Mouse (Mus musculus) lung, postnatal 14 days (tissue): ENCODE results near the gene St3gal3.
A peak's percentile ranks its signal among the peaks of the same experiment; 100 is the strongest.

ENCODE experiments used
- DNase-seq: peaks from one replicate; pipeline ENCODE4 v3.0.0; 2021

The St3gal3 gene

GRCm38 (mm10) chr4:117980161-117980560, 154.6 kb downstream of the St3gal3 start:
- no peak for DNase-seq

GRCm38 (mm10) chr4:117979181-117979580, 155.5 kb downstream of the St3gal3 start:
- DNase-seq, result no peak

- DNase-seq, result no peak
These were observed 156.4 kb downstream of the St3gal3 start for GRCm38 (mm10) chr4:117978282-117978681.

GRCm38 (mm10) chr4:117977841-117978240, 156.9 kb downstream of the St3gal3 start:
- DNase-seq, result no peak

GRCm38 (mm10) chr4:117977371-117977770, 157.3 kb downstream of the St3gal3 start:
- DNase-seq, result no peak

- DNase-seq, result no peak
These were observed 158.9 kb downstream of the St3gal3 start for GRCm38 (mm10) chr4:117975820-117976219.

- peak; percentile 17 for DNase-seq
These were observed 160.0 kb downstream of the St3gal3 start for GRCm38 (mm10) chr4:117974719-117975118.

GRCm38 (mm10) chr4:117972999-117973398, 161.7 kb downstream of the St3gal3 start:
- no peak for DNase-seq

GRCm38 (mm10) chr4:117964346-117965025, 170.2 kb downstream of the St3gal3 start:
- no peak for DNase-seq

GRCm38 (mm10) chr4:117957492-117957891, 177.2 kb downstream of the St3gal3 start:
- no peak for DNase-seq

GRCm38 (mm10) chr4:117947493-117947892, 187.2 kb downstream of the St3gal3 start:
- no peak for DNase-seq

- DNase-seq, result no peak
These were observed 187.9 kb downstream of the St3gal3 start for GRCm38 (mm10) chr4:117946639-117947305.

GRCm38 (mm10) chr4:117943317-117943716, 191.4 kb downstream of the St3gal3 start:
- no peak for DNase-seq

GRCm38 (mm10) chr4:117936964-117937363, 197.8 kb downstream of the St3gal3 start:
- DNase-seq, result no peak

GRCm38 (mm10) chr4:117934081-117934480, 200.6 kb downstream of the St3gal3 start:
- no peak for DNase-seq

- DNase-seq, result peak; percentile 43
These were observed 201.5 kb downstream of the St3gal3 start for GRCm38 (mm10) chr4:117933248-117933647.

- peak; percentile 55 for DNase-seq
These were observed 205.3 kb downstream of the St3gal3 start, which contains the start of gene Artn for GRCm38 (mm10) chr4:117929391-117929881. Gene Artn (minus strand): TSS chr4:117929763.

- peak; percentile 72 for DNase-seq
These were observed 205.9 kb downstream of the St3gal3 start for GRCm38 (mm10) chr4:117928699-117929241.

- DNase-seq, result no peak
These were observed 206.5 kb downstream of the St3gal3 start for GRCm38 (mm10) chr4:117928234-117928633.

GRCm38 (mm10) chr4:117926545-117927482, 207.9 kb downstream of the St3gal3 start:
- peak; percentile 27 for DNase-seq

GRCm38 (mm10) chr4:117924916-117925315, 209.8 kb downstream of the St3gal3 start:
- DNase-seq, result no peak

- DNase-seq, result no peak
These were observed 211.3 kb downstream of the St3gal3 start for GRCm38 (mm10) chr4:117923450-117923849.

- no peak for DNase-seq
These were observed 213.4 kb downstream of the St3gal3 start for GRCm38 (mm10) chr4:117921358-117921757.
